Mouse (Mus musculus): Measurements from ENCODE around the gene Itsn1. TPM values are rescaled to one million over a fixed set of nuclear protein-coding genes. Genes with fewer than 3 reads are reported as not detected.

Gene Itsn1
- polyA plus RNA-seq, 1 experiment, result 24.3 TPM

GRCm38 (mm10) chr16:91793507-91794278, 64.6 kb downstream of the Itsn1 start:
- Histone ChIP-seq H3K79me2 (ENCODE audit: control insufficient read depth, insufficient read depth) (no peaks in the 10 kb centered on the region), H3K27me3 (ENCODE audit: control insufficient read depth, insufficient read depth, insufficient read length) (no peaks in the 10 kb centered on the region), H3K4me3 (ENCODE audit: insufficient read depth, poor library complexity, severe bottlenecking) (no peak overlapping the region), H3K36me3 (ENCODE audit: control insufficient read depth, insufficient read depth) (peaks cover 3% of the 10 kb centered on the region), H3K79me3 (ENCODE audit: low read depth) (no peaks in the 10 kb centered on the region), H3ac (ENCODE audit: control insufficient read depth, insufficient read length, low read depth) (no peak overlapping the region)
- TF ChIP-seq FOSL1 (IDR thresholded peaks at IDR 0.05; ENCODE audit: insufficient read depth, low read length, poor library complexity, severe bottlenecking) (no peak), USF1 (IDR thresholded peaks at IDR 0.05; ENCODE audit: low read depth) (no peak), CEBPB (IDR thresholded peaks at IDR 0.05; ENCODE audit: low read depth) (no peak), MAX (IDR thresholded peaks at IDR 0.05) (no peak), CTCF (IDR thresholded peaks at IDR 0.05; ENCODE audit: control insufficient read depth, insufficient read depth, insufficient read length) (no peak), MYOG (IDR thresholded peaks at IDR 0.05; ENCODE audit: control insufficient read depth, extremely low read depth, insufficient read length) (no peak), MYOD1 (IDR thresholded peaks at IDR 0.05; ENCODE audit: control insufficient read depth, insufficient read length, low read depth) (no peak)

GRCm38 (mm10) chr16:91794306-91794705, 65.2 kb downstream of the Itsn1 start:
- Histone ChIP-seq H3ac (ENCODE audit: control insufficient read depth, insufficient read length, low read depth) (no peak overlapping the region), H3K79me2 (ENCODE audit: control insufficient read depth, insufficient read depth) (no peaks in the 10 kb centered on the region), H3K4me3 (ENCODE audit: insufficient read depth, poor library complexity, severe bottlenecking) (no peak overlapping the region), H3K36me3 (ENCODE audit: control insufficient read depth, insufficient read depth) (peaks cover 3% of the 10 kb centered on the region), H3K27me3 (ENCODE audit: control insufficient read depth, insufficient read depth, insufficient read length) (no peaks in the 10 kb centered on the region), H3K79me3 (ENCODE audit: low read depth) (no peaks in the 10 kb centered on the region)
- TF ChIP-seq MYOG (IDR thresholded peaks at IDR 0.05; ENCODE audit: control insufficient read depth, extremely low read depth, insufficient read length), result no peak
- no peak for TF ChIP-seq CTCF (IDR thresholded peaks at IDR 0.05; ENCODE audit: control insufficient read depth, insufficient read depth, insufficient read length)
- TF ChIP-seq USF1 (IDR thresholded peaks at IDR 0.05; ENCODE audit: low read depth), result no peak
- TF ChIP-seq CEBPB (IDR thresholded peaks at IDR 0.05; ENCODE audit: low read depth), result no peak
- no peak for TF ChIP-seq MYOD1 (IDR thresholded peaks at IDR 0.05; ENCODE audit: control insufficient read depth, insufficient read length, low read depth)

GRCm38 (mm10) chr16:91795044-91795443, 66.0 kb downstream of the Itsn1 start:
- Histone ChIP-seq H3K4me3 (ENCODE audit: insufficient read depth, poor library complexity, severe bottlenecking) (no peak overlapping the region), H3K79me2 (ENCODE audit: control insufficient read depth, insufficient read depth) (no peaks in the 10 kb centered on the region), H3K36me3 (ENCODE audit: control insufficient read depth, insufficient read depth) (peaks cover 3% of the 10 kb centered on the region), H3K27me3 (ENCODE audit: control insufficient read depth, insufficient read depth, insufficient read length) (no peaks in the 10 kb centered on the region), H3ac (ENCODE audit: control insufficient read depth, insufficient read length, low read depth) (no peak overlapping the region), H3K79me3 (ENCODE audit: low read depth) (no peaks in the 10 kb centered on the region)
- TF ChIP-seq USF1 (IDR thresholded peaks at IDR 0.05; ENCODE audit: low read depth) (no peak), CTCF (IDR thresholded peaks at IDR 0.05; ENCODE audit: control insufficient read depth, insufficient read depth, insufficient read length) (no peak), MAX (IDR thresholded peaks at IDR 0.05) (no peak), MYOG (IDR thresholded peaks at IDR 0.05; ENCODE audit: control insufficient read depth, extremely low read depth, insufficient read length) (no peak), CEBPB (IDR thresholded peaks at IDR 0.05; ENCODE audit: low read depth) (no peak), MYOD1 (IDR thresholded peaks at IDR 0.05; ENCODE audit: control insufficient read depth, insufficient read length, low read depth) (no peak), FOSL1 (IDR thresholded peaks at IDR 0.05; ENCODE audit: insufficient read depth, low read length, poor library complexity, severe bottlenecking) (no peak)

DNA sequence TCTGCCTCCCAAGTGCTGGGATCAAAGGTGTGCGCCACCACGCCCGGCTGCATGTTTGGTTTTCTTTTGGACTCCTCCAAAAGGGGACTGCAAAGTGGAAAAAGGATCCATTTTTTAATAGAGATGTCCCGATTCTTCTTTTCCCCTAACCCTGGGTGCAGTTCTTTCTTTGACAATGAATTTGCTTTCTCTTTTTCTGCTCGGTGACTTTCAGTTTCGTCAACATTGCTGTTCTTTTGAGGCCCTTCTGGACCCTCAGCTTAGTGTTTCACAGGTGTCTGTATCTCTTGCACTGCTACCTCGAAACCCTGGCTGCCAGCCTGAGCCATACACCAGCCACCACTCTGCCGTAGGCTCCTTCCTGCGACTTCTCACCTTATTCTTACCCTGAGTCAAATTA, 66.5 kb downstream of the Itsn1 start:
- H3K36me3 ChIP-seq (ENCODE audit: control insufficient read depth, insufficient read depth), result peaks cover 3% of the 10 kb centered on the region
- H3ac ChIP-seq (ENCODE audit: control insufficient read depth, insufficient read length, low read depth), result no peak overlapping the region
- no peaks in the 10 kb centered on the region for H3K27me3 ChIP-seq (ENCODE audit: control insufficient read depth, insufficient read depth, insufficient read length)
- H3K4me3 ChIP-seq (ENCODE audit: insufficient read depth, poor library complexity, severe bottlenecking), result no peak overlapping the region
- TF ChIP-seq FOSL1 (IDR thresholded peaks at IDR 0.05; ENCODE audit: insufficient read depth, low read length, poor library complexity, severe bottlenecking), result no peak
- no peak for TF ChIP-seq CEBPB (IDR thresholded peaks at IDR 0.05; ENCODE audit: low read depth)
- TF ChIP-seq MYOG (IDR thresholded peaks at IDR 0.05; ENCODE audit: control insufficient read depth, extremely low read depth, insufficient read length), result no peak
- TF ChIP-seq USF1 (IDR thresholded peaks at IDR 0.05; ENCODE audit: low read depth), result no peak
- TF ChIP-seq MYOD1 (IDR thresholded peaks at IDR 0.05; ENCODE audit: control insufficient read depth, insufficient read length, low read depth), result no peak
- no peak for TF ChIP-seq MAX (IDR thresholded peaks at IDR 0.05)
- no peak for TF ChIP-seq CTCF (IDR thresholded peaks at IDR 0.05; ENCODE audit: control insufficient read depth, insufficient read depth, insufficient read length)
- H3K79me3 ChIP-seq (ENCODE audit: low read depth), result no peaks in the 10 kb centered on the region
- H3K79me2 ChIP-seq (ENCODE audit: control insufficient read depth, insufficient read depth), result no peaks in the 10 kb centered on the region

DNA sequence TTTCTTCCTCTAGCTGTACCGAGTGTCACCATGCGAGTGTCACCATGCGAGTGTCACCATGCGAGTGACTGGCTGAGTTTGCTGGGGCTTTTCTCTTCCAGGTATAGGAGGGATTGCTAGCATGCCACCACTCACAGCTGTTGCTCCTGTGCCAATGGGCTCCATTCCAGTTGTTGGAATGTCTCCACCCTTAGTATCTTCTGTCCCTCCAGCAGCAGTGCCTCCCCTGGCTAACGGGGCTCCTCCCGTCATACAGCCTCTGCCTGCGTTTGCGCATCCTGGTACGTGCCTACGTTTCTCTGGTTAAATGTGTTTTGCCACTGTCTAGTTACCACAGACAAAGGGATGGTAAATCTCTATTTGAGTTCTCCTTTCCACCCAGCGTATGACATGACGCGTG, 72.3 kb downstream of the Itsn1 start:
- Histone ChIP-seq H3ac (ENCODE audit: control insufficient read depth, insufficient read length, low read depth) (no peak overlapping the region), H3K36me3 (ENCODE audit: control insufficient read depth, insufficient read depth) (peaks cover 10% of the 10 kb centered on the region)
- TF ChIP-seq MYOD1 (IDR thresholded peaks at IDR 0.05; ENCODE audit: control insufficient read depth, insufficient read length, low read depth) (no peak), USF1 (IDR thresholded peaks at IDR 0.05; ENCODE audit: low read depth) (no peak), CEBPB (IDR thresholded peaks at IDR 0.05; ENCODE audit: low read depth) (no peak), MYOG (IDR thresholded peaks at IDR 0.05; ENCODE audit: control insufficient read depth, extremely low read depth, insufficient read length) (no peak), FOSL1 (IDR thresholded peaks at IDR 0.05; ENCODE audit: insufficient read depth, low read length, poor library complexity, severe bottlenecking) (no peak), MAX (IDR thresholded peaks at IDR 0.05) (no peak), CTCF (IDR thresholded peaks at IDR 0.05; ENCODE audit: control insufficient read depth, insufficient read depth, insufficient read length) (no peak)

More for the DNA sequence above, 72.3 kb downstream of the Itsn1 start:
- no peaks in the 10 kb centered on the region for H3K79me3 ChIP-seq (ENCODE audit: low read depth)
- H3K4me3 ChIP-seq (ENCODE audit: insufficient read depth, poor library complexity, severe bottlenecking), result no peak overlapping the region
- no peaks in the 10 kb centered on the region for H3K79me2 ChIP-seq (ENCODE audit: control insufficient read depth, insufficient read depth)
- H3K27me3 ChIP-seq (ENCODE audit: control insufficient read depth, insufficient read depth, insufficient read length), result no peaks in the 10 kb centered on the region
